Mouse (Mus musculus) forebrain, embryonic 11.5 days (tissue): ENCODE results near the gene Tecpr1. TPM values are rescaled to one million over a fixed set of nuclear protein-coding genes. Genes with fewer than 3 reads are reported as not detected.

ENCODE experiments used
- ATAC-seq: fragments of 200-750 bp; cut with Nextera tagmentation; replicated peaks from 2 replicates; pipeline ENCODE4 v1.8.0; 2017; ENCODE audit warnings: moderate TSS enrichment; ENCODE audit not compliant: low FRiP score
- DNase-seq: peaks from one replicate; pipeline ENCODE4 v3.0.0-alpha.2; 2017; ENCODE audit warnings: low spot score
- H3K27ac ChIP-seq: fragments of 300-500 bp; sonication (generic); 2 replicates; pipeline ENCODE4 v1.5.1; 2014; ENCODE audit warnings: low read depth, low read length
- H3K27me3 ChIP-seq: fragments of 300-500 bp; sonication (generic); 2 replicates; pipeline ENCODE4 v1.6.1; 2014; ENCODE audit warnings: mild to moderate bottlenecking, low read length, mixed read lengths; ENCODE audit not compliant: control insufficient read depth, insufficient read depth
- H3K36me3 ChIP-seq: fragments of 300-500 bp; sonication (generic); 2 replicates; pipeline ENCODE4 v1.6.1; 2014; ENCODE audit warnings: mild to moderate bottlenecking, low read length, moderate library complexity, mixed read lengths; ENCODE audit not compliant: control insufficient read depth, insufficient read depth
- H3K4me1 ChIP-seq: fragments of 300-500 bp; sonication (generic); replicated peaks from 2 replicates; pipeline ENCODE4 v1.6.1; 2014; ENCODE audit warnings: low read length, mixed read lengths; ENCODE audit not compliant: control insufficient read depth, insufficient read depth
- H3K4me2 ChIP-seq: fragments of 300-500 bp; sonication (generic); 2 replicates; pipeline ENCODE4 v1.6.1; 2014; ENCODE audit warnings: low read depth, mild to moderate bottlenecking, low read length, moderate library complexity, mixed read lengths; ENCODE audit not compliant: severe bottlenecking
- H3K4me3 ChIP-seq: fragments of 300-500 bp; sonication (generic); 2 replicates; pipeline ENCODE4 v1.5.1; 2014; ENCODE audit warnings: low read depth, low read length
- H3K9ac ChIP-seq: fragments of 300-500 bp; sonication (generic); 2 replicates; pipeline ENCODE4 v1.6.1; 2014; ENCODE audit warnings: low read length
- H3K9me3 ChIP-seq: fragments of 300-500 bp; sonication (generic); 2 replicates; pipeline ENCODE4 v1.6.1; 2016; ENCODE audit warnings: low read length, mixed read lengths; ENCODE audit not compliant: control insufficient read depth
- WGBS: fragments of 180-500 bp; shearing (Covaris S2); extraction: QIAGEN DNeasy Blood & Tissue Kit; methylation state at CpG from one replicate; pipeline ENCODE4 v1.1.7; 2014; 5-methylcytosine and 5-hydroxymethylcytosine counted together
- polyA plus RNA-seq: library from polyadenylated mRNA; unstranded; fragments of >200 nt; fragmentation: Nextera tagmentation; extraction: Ambion mirVana; gene quantifications from 2 replicates; pipeline ENCODE4 v1.2.1, GENCODE M21; 2014

The Tecpr1 gene
- polyA plus RNA-seq, 1 experiment from 2014 or later, result 20.1 TPM

- 93% methylated on average over 8 of the region's 8 CpGs for WGBS
- DNase-seq, result no peak
- no peak overlapping the region for H3K9ac ChIP-seq
- H3K9me3 ChIP-seq, result no peaks in the 10 kb centered on the region
- no peak overlapping the region for H3K4me3 ChIP-seq
- H3K27ac ChIP-seq, result no peak overlapping the region
- no peaks in the 10 kb centered on the region for H3K36me3 ChIP-seq
- no peaks in the 10 kb centered on the region for H3K27me3 ChIP-seq
- no peak for ATAC-seq
- H3K4me1 ChIP-seq, result 0 out of 2 replicates have a peak, but pooled peaks cover under 1% of the 10 kb centered on the region
- H3K4me2 ChIP-seq, result no peak overlapping the region
Measured at GRCm38 (mm10) chr5:144195567-144195966, 27.8 kb downstream of the Tecpr1 start.

GRCm38 (mm10) chr5:144194416-144194815 is 29.0 kb downstream of the Tecpr1 start:
- 86% methylated on average over 7 of the region's 7 CpGs for WGBS
- no peaks in the 10 kb centered on the region for H3K27me3 ChIP-seq
- peaks cover 8% of the 10 kb centered on the region; the same call in 1 of the 2 replicates for H3K4me1 ChIP-seq
- DNase-seq (no peak), ATAC-seq (no peak)
- H3K36me3 ChIP-seq, result no peaks in the 10 kb centered on the region
- no peak overlapping the region for H3K9ac ChIP-seq
- H3K4me2 ChIP-seq, result no peak overlapping the region
- H3K4me3 ChIP-seq, result no peak overlapping the region
- no peaks in the 10 kb centered on the region for H3K9me3 ChIP-seq
- H3K27ac ChIP-seq, result no peak overlapping the region

GRCm38 (mm10) chr5:144192673-144193072 is 30.7 kb downstream of the Tecpr1 start:
- Histone ChIP-seq H3K9me3 (no peaks in the 10 kb centered on the region), H3K27ac (no peak overlapping the region), H3K4me1 (peaks cover 8% of the 10 kb centered on the region; the same call in 1 of the 2 replicates), H3K4me2 (no peak overlapping the region), H3K4me3 (no peak overlapping the region), H3K27me3 (no peaks in the 10 kb centered on the region), H3K9ac (no peak overlapping the region), H3K36me3 (no peaks in the 10 kb centered on the region)
- WGBS, result 84% methylated on average over 6 of the region's 6 CpGs
- ATAC-seq (no peak), DNase-seq (no peak)

- DNase-seq (no peak), ATAC-seq (no peak)
- no peak overlapping the region for H3K9ac ChIP-seq
- WGBS, result 47% methylated on average over 23 of the region's 23 CpGs
- no peak overlapping the region for H3K4me2 ChIP-seq
- no peaks in the 10 kb centered on the region for H3K27me3 ChIP-seq
- H3K9me3 ChIP-seq, result no peaks in the 10 kb centered on the region
- H3K4me3 ChIP-seq, result no peak overlapping the region
- H3K27ac ChIP-seq, result no peak overlapping the region
- H3K36me3 ChIP-seq, result no peaks in the 10 kb centered on the region
- peaks cover 8% of the 10 kb centered on the region; the same call in 1 of the 2 replicates for H3K4me1 ChIP-seq
Measured at GRCm38 (mm10) chr5:144191026-144191425, 32.4 kb downstream of the Tecpr1 start.

- peak within 1 kb of the TSS; percentile 11; the same call in 1 of the 2 replicates for H3K4me3 ChIP-seq
- DNase-seq (peak; percentile 69), ATAC-seq (peak; percentile 24; the same call in 1 of the 2 replicates)
- peak within 1 kb of the TSS; percentile 50 for H3K4me2 ChIP-seq
- H3K27me3 ChIP-seq, result no peaks in the 10 kb centered on the region
- no peaks in the 10 kb centered on the region for H3K9me3 ChIP-seq
- 5% methylated on average over 22 of the region's 26 CpGs for WGBS
- H3K4me1 ChIP-seq, result peaks cover 8% of the 10 kb centered on the region; the same call in 1 of the 2 replicates
- H3K27ac ChIP-seq, result no peak within 1 kb of the TSS
- no peaks in the 10 kb centered on the region for H3K36me3 ChIP-seq
- H3K9ac ChIP-seq, result no peak within 1 kb of the TSS
Measured at GRCm38 (mm10) chr5:144189950-144190583, 33.3 kb downstream of the Tecpr1 start, which contains the start of gene Bhlha15. Gene Bhlha15 (plus strand): TSS chr5:144190286.

GRCm38 (mm10) chr5:144189327-144189726 is 34.1 kb downstream of the Tecpr1 start:
- Histone ChIP-seq H3K27me3 (no peaks in the 10 kb centered on the region), H3K4me3 (no peak overlapping the region), H3K27ac (no peak overlapping the region), H3K9me3 (no peaks in the 10 kb centered on the region), H3K9ac (no peak overlapping the region), H3K36me3 (no peaks in the 10 kb centered on the region), H3K4me1 (peaks cover 8% of the 10 kb centered on the region; the same call in 1 of the 2 replicates), H3K4me2 (no peak overlapping the region)
- WGBS, result 78% methylated on average over 7 of the region's 7 CpGs
- DNase-seq, result no peak
- ATAC-seq, result no peak

GRCm38 (mm10) chr5:144188422-144188821 is 35.0 kb downstream of the Tecpr1 start:
- Histone ChIP-seq H3K27me3 (no peaks in the 10 kb centered on the region), H3K9me3 (no peaks in the 10 kb centered on the region), H3K4me3 (no peak overlapping the region), H3K27ac (no peak overlapping the region), H3K4me1 (peaks cover 8% of the 10 kb centered on the region; the same call in 1 of the 2 replicates), H3K36me3 (no peaks in the 10 kb centered on the region), H3K9ac (no peak overlapping the region), H3K4me2 (no peak overlapping the region)
- DNase-seq, result no peak
- 89% methylated on average over 6 of the region's 6 CpGs for WGBS
- no peak for ATAC-seq

- H3K4me1 ChIP-seq, result no peaks in the 10 kb centered on the region
- no peak overlapping the region for H3K27ac ChIP-seq
- DNase-seq (peak; percentile 46), ATAC-seq (no peak)
- H3K4me3 ChIP-seq, result no peak overlapping the region
- no peak overlapping the region for H3K9ac ChIP-seq
- H3K4me2 ChIP-seq, result no peak overlapping the region
- WGBS, result 90% methylated on average over 21 of the region's 21 CpGs
- no peaks in the 10 kb centered on the region for H3K36me3 ChIP-seq
- H3K27me3 ChIP-seq, result no peaks in the 10 kb centered on the region
- no peaks in the 10 kb centered on the region for H3K9me3 ChIP-seq
Measured at GRCm38 (mm10) chr5:144184350-144185045, 38.9 kb downstream of the Tecpr1 start.
